Mouse (Mus musculus): Measurements from ENCODE around the gene Gpa33.

The Gpa33 gene

DNA sequence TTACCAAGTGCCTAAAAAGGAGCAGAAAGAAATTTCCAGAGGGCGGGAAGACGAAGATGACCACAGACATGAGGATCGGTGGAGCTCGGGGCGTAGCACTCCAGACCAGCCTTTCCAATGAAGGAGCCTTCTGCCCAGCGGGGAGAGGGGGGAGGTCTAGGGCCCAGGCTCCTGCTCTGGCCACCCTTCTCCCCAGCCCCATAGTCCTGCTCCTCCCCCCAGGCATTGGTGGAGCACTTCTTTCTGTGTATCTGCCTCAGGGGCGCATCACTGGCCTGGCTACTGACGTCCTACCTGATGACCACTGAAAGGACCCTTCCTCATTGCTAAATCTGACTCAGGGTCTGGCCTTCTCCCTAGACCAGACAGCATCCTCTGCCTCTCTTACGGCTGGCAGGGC, 35.1 kb downstream of the Gpa33 start:
- no peak for DNase-seq

- DNase-seq = no peak
These were observed 37.4 kb downstream of the Gpa33 start for GRCm38 (mm10) chr1:166167405-166167804.

DNA sequence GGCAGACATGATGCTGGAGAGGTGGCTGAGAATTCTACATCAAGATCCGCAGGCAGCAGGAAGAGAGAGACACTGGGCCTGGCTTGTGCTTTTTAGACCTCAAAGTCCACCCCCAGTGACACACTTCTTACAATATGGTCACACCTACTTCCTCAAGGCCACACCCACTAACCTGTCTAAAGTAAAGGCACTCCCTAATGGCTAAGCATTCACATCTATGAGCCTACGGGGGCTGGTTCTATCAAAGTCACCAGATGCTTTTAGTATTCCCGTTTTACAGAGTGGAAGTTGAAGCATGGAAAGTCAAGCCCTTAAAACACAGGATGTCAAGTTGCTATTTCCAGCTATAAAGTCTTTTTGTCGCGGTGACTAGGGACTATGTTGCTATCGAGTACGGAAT, 38.0 kb downstream of the Gpa33 start:
- no peak for DNase-seq

DNA sequence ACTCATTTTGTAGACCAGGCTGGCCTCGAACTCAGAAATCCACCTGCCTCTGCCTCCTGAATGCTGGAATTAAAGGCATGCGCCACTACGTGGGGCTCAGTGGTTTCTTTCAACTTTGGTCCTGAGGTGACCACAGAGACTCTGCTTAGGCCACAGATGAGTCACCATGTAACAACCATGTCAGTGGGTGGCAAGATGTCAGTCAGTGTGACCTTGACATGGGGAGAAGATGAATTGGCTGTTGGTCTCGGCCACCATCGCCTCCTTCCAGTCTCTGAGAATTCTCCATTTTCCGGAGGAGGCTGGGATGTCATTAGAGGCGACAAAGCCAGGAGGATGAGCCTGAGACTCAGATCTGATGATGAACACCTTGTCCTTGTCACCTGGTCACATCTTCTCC, 39.7 kb downstream of the Gpa33 start:
- DNase-seq = no peak

DNA sequence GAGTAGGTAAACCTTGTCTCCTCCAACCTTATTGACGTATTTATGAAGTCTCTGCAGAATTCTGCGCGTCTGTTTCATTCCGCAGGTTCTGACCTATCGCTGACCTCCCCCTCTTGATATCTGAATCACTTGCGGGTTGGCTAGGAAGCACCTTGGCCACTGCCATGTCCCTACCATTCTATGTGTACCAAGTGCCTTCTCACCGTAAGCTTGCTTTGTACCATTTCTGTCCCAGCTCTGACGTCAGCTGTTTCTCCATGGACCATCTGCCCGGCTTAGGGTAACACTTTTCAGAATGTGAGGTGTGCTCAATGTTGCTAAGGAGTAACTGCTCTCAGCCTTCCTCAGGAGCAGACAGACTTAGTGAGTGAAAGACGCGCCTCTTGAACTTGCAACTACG, 40.8 kb downstream of the Gpa33 start:
- DNase-seq = no peak

- no peak for DNase-seq
These were observed 43.0 kb downstream of the Gpa33 start for GRCm38 (mm10) chr1:166172992-166173391.

DNA sequence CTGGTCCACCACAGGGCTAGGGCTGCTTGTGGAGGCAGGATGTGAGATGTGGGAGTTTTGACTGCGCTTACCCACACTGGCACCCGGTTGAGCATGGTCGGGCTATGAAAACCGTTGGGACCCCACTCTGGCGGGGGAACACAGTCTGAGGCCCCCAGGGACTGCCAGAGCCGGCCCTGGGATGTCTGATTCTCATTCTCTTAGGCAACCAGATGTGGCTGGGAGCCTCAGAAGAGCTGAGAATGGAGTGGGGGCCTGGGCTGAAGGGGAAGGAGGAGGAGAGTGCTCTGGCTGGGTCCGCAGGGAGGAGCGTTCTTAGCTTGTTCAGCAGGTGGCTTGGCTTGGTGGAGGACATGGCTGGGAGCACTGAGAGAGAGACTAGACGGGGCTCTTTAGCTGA, 43.6 kb downstream of the Gpa33 start:
- DNase-seq = no peak

DNA sequence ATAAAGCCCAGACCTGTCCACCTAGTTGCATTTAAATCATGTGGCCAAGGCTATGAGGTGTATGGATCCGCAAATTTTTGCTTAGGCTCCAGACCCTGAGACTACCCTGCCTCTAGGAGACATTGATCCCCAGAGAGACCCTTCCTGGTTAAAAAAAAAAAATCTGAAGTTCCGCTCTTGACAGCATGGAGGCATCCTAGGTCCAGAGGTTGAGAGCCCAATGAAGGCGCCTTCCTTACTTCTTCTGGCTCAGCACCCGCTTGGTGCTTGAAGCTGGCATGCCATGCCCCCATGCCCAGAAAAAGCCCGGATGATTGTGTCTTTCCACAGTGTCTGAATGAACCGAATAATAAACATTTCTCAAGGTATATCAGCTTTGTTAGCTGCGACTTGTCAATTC, 51.5 kb downstream of the Gpa33 start:
- no peak for DNase-seq

- DNase-seq = no peak
These were observed 53.1 kb downstream of the Gpa33 start for GRCm38 (mm10) chr1:166182952-166183627.

DNA sequence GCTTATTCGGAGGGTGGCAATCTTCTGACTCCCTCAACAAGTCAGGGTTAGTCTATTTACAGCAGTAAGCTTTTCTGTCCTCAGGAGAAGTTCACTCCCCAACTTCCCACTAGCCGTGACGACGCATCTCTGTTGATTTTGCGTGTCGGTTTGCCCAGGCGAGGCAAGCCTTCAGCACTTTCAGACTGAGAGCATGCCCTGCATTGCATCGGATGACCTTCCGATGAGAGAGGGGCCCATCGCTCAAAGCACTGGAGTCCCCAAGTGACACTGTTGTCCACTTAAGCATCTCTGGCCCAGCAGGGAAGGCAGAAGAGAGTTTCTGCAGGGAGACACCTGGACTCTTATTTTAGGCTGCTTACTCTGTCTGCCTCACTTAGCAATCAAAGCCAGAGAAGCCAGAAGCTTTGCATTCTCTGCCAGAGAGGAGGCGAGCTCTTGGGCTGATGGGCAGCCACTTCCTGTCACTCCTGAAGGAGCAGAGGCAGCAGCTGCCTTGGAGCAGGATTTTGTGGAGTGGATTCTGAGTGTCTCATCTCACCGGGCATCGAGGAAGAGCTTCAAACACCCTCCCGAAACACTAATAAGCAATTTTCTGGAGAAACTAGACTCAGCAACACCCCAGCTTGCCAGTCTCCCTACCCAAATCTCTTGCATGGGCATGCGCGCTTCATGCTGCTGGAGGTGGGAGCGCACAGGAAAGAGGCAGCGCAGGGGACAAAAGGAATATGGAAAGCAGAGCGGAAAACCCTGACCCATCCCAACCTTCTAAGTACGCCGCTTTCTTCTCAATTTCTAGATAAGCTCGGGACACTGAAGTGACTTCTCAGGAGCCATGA, 54.6 kb downstream of the Gpa33 start:
- peak; percentile 47 for DNase-seq

DNA sequence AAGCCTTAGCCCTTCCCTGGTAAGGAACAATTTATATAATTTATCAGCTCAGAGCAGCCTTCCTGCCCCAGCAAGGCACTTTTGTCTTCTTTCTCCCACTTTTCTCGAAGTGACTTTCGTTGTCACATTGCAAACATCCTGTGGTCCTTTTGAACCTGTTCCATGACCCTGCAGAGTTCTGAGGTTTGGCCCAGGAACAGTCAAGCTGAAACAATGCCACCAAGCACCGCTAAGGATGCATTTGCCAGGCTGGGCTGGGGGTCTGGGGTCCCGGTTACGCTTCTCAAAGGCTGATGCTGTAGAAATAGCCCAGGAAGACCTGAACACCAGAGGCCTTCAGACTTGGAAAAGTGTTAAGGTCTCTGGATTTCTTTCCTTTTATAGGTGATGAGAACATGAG, 55.3 kb downstream of the Gpa33 start:
- no peak for DNase-seq

DNA sequence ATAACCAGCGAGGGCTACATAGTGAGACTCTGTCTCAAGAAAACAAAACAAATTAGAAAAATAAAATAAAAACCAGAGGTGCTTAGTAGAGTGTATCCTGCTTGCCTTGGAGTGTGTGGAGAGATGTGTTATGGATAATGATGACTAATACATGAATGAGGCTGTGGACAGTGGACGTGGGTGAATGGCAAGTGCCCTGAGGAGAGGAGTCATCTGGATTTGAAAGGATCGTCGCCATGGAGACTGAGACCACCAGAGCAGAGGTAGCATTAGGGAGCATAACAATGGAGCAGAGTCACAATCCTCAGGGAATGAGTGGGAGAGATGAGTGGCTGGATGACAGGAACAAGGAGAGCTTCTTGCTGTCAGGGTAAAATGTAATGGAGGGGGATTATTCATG, 59.8 kb downstream of the Gpa33 start:
- DNase-seq = no peak

- no peak for DNase-seq
These were observed 74.1 kb downstream of the Gpa33 start for GRCm38 (mm10) chr1:166204171-166204570.

DNA sequence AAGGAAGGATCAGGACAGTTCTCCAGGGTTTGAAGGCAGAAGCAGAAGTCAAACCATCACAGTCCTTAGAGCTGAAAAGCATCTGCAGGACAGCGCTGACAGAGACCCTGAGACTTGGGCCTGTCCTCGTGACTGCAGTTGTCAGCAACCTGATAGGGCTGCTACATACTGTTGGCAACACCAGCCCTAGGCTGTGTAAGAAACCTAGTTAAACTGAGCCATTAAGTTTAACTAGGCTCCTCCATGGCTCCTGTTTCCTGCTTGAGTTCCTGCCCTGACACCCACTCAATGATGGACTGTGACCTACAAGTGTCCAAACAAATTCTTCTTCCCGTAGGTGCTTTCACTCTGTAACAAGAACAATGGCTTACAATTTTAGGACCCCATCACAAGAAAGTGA, 75.1 kb downstream of the Gpa33 start:
- DNase-seq = no peak

DNA sequence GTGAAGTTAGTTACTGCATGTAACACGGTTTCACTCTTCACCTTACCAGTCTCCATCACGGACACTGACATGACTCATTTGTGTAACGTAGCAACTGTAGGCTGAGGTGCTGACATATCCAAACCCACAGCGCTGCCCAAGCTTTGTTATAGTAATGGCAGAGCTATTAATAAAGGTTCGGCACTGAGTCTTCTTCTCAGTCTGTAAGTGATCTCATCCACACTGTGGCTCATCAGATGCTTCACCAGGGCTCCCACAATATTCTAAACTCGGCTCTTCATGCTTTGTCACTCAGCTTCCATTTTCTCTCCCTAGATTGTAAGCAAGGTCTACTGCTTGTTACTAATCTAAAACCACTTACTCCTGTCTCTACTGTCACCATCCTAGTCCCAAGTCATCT, 79.3 kb downstream of the Gpa33 start:
- DNase-seq = no peak

DNA sequence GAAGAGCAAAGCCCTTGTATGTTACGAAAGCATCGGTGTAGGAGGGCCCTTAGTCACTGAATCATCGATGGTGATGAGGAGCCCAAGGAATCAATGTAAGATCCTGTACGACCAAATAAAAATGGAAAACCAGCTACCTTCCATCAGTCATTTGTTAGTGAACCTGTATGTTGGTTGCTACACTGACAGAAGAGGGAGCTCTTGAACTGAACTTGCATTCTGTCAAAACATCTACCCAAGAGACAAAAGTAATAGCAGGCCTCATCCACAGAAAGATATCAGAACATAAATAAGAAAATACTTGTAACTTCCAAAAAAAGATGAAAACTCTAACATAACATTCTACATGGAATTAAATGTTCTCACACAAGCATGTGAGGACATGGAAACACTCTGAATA, 84.1 kb downstream of the Gpa33 start:
- no peak for DNase-seq
